Mouse (Mus musculus) heart, adult 2 months (tissue): Measurements from ENCODE around the gene Kcnmb2. TPM values are rescaled to one million over a fixed set of nuclear protein-coding genes. Genes with fewer than 3 reads are reported as not detected.

Source experiments
- DNase-seq, 2 experiments: peaks; one replicate each; pipeline ENCODE4 v3.0.0; 2021
- H3K27ac ChIP-seq: fragments of 200-600 bp; 2 replicates; pipeline ENCODE4 v1.8.1; 2022
- H3K27me3 ChIP-seq: fragments of 200-500 bp; 2 replicates; pipeline ENCODE4 v1.6.1; 2012; ENCODE audit warnings: mild to moderate bottlenecking, low read length, inconsistent platforms, mixed read lengths; ENCODE audit not compliant: control insufficient read depth, insufficient read depth
- H3K36me3 ChIP-seq: fragments of 200-500 bp; 2 replicates; pipeline ENCODE4 v1.6.1; 2012; ENCODE audit warnings: low read length, inconsistent platforms; ENCODE audit not compliant: control insufficient read depth, insufficient read depth
- H3K4me1 ChIP-seq: fragments of 200-500 bp; 2 replicates; pipeline ENCODE4 v1.6.1; 2011; ENCODE audit warnings: low read length; ENCODE audit not compliant: control insufficient read depth, insufficient read depth
- H3K4me3 ChIP-seq: fragments of 200-600 bp; 2 replicates; pipeline ENCODE4 v1.8.1; 2022
- H3K79me2 ChIP-seq: fragments of 200-500 bp; replicated peaks from 2 replicates; pipeline ENCODE4 v1.6.1; 2012; ENCODE audit warnings: mild to moderate bottlenecking, inconsistent platforms, low read length, moderate library complexity, mixed read lengths; ENCODE audit not compliant: control insufficient read depth, insufficient read depth
- H3K9ac ChIP-seq: fragments of 200-500 bp; 2 replicates; pipeline ENCODE4 v1.6.1; 2012; ENCODE audit warnings: low read depth, mild to moderate bottlenecking, control low read depth, inconsistent platforms, low read length, mixed read lengths
- CTCF ChIP-seq: fragments of 200-600 bp; IDR thresholded peaks from 2 replicates; pipeline ENCODE4 v1.8.1; 2022; ENCODE audit warnings: antibody characterized with exemption, mild to moderate bottlenecking, moderate library complexity
- EP300 ChIP-seq: fragments of 200-500 bp; IDR thresholded peaks from 2 replicates; pipeline ENCODE4 v1.6.1; 2011; ENCODE audit warnings: low read depth, low read length, control low read depth; ENCODE audit not compliant: insufficient read depth
- POLR2A ChIP-seq: fragments of 200-500 bp; IDR thresholded peaks from 2 replicates; pipeline ENCODE4 v1.6.1; 2011; ENCODE audit warnings: mild to moderate bottlenecking, low read depth, low read length, control low read depth; ENCODE audit not compliant: insufficient read depth
- WGBS: fragments of 180-500 bp; shearing (Covaris S2); methylation state at CpG from one replicate; pipeline ENCODE4 v1.1.7; 2018; 5-methylcytosine and 5-hydroxymethylcytosine counted together
- intact Hi-C: fragments of 180-260 bp; cut with DNase I; formaldehyde crosslinking; loops from one replicate; pipeline ENCODE4 v1.15.1; 2025
- long read RNA-seq: library from polyadenylated mRNA; stranded (forward); transcript quantifications from one replicate; pipeline ENCODE4 v2.0.0, GENCODE M21; 2021
- polyA plus RNA-seq: library from polyadenylated mRNA; depleted of rRNA; stranded (reverse); fragments of >200 nt; gene quantifications from 2 replicates; pipeline ENCODE4 v1.2.3, GENCODE M21; 2012; rRNA removed
- total RNA-seq, 2 experiments: library from RNA; stranded (reverse); gene quantifications; 2 replicates each; pipeline ENCODE4 v1.2.3; 2021

Kcnmb2 gene
- total RNA-seq: not detected
- polyA plus RNA-seq: 0.06 TPM in 1 of 2 replicates, not detected in the other
- long read RNA-seq: 0 reads

DNA sequence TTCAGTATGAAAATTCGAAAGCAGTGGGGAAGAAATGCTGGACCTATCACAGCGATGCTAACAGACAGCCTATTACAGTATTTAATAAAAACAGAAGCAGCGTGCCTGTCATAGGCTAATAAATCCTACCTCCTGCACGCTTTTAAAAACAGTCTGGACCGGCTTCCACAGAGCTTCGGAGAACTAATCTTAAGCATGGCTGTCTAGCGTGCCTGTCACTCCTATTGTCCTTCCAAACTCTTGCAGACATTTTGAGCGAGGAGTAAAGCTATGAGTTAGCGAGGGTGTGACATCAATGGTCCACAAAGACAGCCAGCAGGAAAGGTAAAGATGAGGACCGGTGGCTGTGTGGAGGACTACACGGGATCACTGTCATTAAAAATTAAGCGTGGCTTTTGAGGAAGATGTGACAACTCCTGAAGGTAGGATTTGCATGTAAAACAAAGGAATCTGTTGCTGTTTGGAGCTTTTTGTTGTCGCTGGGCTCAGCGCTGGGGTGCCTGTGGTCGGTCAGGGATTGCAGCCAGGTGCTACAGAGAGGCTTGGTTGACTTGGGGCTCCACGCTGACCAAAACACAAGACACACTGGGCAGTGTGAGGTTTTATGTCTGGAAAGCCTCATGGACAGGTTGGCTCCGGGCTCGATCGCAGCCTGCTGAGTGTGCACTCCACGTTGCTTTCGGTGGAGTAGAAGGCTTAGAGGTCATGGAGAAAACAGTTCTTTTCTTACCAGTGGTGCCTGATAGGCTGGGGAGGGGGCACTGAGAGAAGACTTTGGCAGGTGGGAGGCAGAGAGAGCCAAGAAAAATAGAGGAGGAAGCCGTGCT is at the start of gene Kcnmb2:
Gene Kcnmb2 (plus strand): TSS at position 4 of the 827 bp plus-strand sequence.
- Histone ChIP-seq H3K4me1 (no peaks in the 10 kb centered on the region; the same call in 1 of the 2 replicates), H3K27ac (no peak within 1 kb of the TSS), H3K9ac (no peak within 1 kb of the TSS), H3K36me3 (no peaks in the 10 kb centered on the region), H3K4me3 (no peak within 1 kb of the TSS), H3K79me2 (no peaks in the 10 kb centered on the region), H3K27me3 (0 out of 2 replicates have a peak, but pooled peaks cover 2% of the 10 kb centered on the region)
- DNase-seq: no peak
- TF ChIP-seq POLR2A (no peak), EP300 (no peak), CTCF (no peak)
- intact Hi-C loops: no loop called here
- 5% methylated on average over 22 of the region's 22 CpGs for WGBS

DNA sequence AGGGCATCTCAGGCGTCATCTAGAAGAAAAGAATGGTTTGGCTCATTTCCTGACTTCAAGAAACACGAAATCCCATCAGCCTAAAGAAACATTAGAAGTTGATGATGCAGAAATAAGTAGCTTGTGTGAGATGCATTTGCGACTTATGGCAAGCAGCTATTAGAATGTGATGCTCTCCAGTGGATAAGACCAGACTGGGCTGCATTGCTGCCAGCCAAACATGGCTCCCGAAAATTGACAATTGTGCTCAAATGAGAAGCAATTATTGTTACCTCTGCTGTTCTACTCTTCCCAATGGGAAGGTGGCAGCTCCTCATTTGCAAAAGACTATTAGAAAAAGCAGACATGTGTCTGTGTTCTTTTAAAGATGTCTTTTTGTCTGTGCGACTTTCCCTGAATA is 38.8 kb upstream of the Kcnmb2 start:
- Histone ChIP-seq H3K36me3 (no peaks in the 10 kb centered on the region), H3K27me3 (no peaks in the 10 kb centered on the region), H3K4me1 (no peaks in the 10 kb centered on the region), H3K79me2 (no peaks in the 10 kb centered on the region), H3K9ac (no peak overlapping the region), H3K27ac (no peak overlapping the region), H3K4me3 (no peak overlapping the region)
- no peak for DNase-seq
- TF ChIP-seq POLR2A: no peak
- no peak for TF ChIP-seq CTCF
- no peak for TF ChIP-seq EP300
- WGBS: 79% methylated on average over 5 of the region's 5 CpGs
- intact Hi-C loops: no loop called here

DNA sequence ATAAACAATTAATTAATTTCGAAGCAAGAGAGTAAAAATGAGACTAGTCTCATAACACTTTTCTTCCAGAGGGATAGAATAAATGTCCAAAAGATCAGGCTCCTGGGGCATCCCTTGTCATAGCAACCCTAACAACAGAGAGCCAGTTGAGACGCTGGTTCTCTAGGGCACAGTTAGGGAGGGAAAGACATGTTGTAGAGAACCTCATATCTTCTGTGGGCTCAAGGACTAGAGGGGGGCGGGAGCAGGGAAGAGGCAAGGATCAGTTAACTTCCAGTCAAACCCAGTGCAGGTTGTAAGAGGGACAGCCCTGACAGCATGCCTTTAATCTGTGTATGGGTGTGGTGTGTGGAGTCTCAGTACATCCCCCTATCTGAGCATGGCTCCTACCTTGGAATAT is 38.2 kb upstream of the Kcnmb2 start:
- Histone ChIP-seq H3K79me2 (no peaks in the 10 kb centered on the region), H3K4me1 (no peaks in the 10 kb centered on the region), H3K4me3 (no peak overlapping the region), H3K36me3 (no peaks in the 10 kb centered on the region), H3K27me3 (no peaks in the 10 kb centered on the region), H3K27ac (no peak overlapping the region), H3K9ac (no peak overlapping the region)
- TF ChIP-seq POLR2A: no peak
- TF ChIP-seq CTCF: no peak
- TF ChIP-seq EP300: no peak
- intact Hi-C loops: no loop called here
- no peak for DNase-seq
- WGBS: 66% methylated on average over 3 of the region's 3 CpGs

DNA sequence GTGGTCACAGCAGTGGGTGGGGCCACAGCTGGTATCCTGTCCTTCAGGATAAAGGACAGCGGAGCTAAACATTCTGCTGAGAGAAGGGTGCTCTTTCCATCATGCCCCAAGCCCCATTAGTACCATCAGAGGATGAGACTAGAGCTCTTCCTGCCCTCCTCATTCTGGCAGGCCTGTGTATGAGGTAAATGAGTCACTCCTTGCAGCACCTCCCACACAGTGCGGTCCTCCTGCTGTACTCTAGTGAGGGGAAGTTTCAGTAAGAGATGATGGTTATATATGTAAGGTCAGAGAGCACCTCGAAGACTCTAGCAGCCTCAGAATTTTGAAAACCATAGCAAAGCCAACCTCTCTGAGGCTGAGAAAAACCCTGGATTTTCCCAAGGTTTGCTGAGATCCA is 30.8 kb upstream of the Kcnmb2 start:
- TF ChIP-seq EP300: no peak
- TF ChIP-seq CTCF: no peak
- no peak for TF ChIP-seq POLR2A
- intact Hi-C loops: no loop called here

DNA sequence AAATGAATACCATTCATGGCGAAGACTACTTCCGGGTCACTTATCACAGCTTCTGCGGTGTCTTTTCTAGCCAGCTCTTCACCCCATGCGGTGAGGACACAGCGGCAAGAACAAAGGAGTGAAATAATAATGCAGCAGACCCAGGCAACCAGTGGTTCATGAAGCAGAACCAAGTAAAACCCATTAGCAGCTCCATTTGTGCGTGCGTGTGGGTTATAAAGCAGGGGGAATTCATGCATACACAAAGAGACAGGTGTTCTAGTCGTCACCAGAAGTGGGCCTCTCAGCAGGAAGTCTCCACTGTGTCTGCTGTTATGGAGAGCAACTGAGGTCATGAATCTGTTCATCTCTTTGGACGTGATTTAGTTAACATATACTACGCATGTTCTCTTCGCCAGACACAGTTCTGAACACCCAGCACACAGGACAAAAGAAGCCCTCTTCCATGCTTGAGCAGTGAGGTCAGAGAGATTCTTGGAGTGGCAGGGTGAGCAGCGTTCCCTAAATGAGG is 19.6 kb upstream of the Kcnmb2 start:
- Histone ChIP-seq H3K79me2 (no peaks in the 10 kb centered on the region), H3K4me1 (no peaks in the 10 kb centered on the region), H3K27me3 (no peaks in the 10 kb centered on the region), H3K36me3 (no peaks in the 10 kb centered on the region), H3K9ac (no peak overlapping the region), H3K27ac (no peak overlapping the region), H3K4me3 (no peak overlapping the region)
- no peak for DNase-seq
- intact Hi-C loops: no loop called here
- TF ChIP-seq EP300 (no peak), POLR2A (no peak), CTCF (no peak)
- 70% methylated on average over 12 of the region's 12 CpGs for WGBS

More for the DNA sequence above, 30.8 kb upstream of the Kcnmb2 start:
- Histone ChIP-seq H3K27ac (no peak overlapping the region), H3K36me3 (no peaks in the 10 kb centered on the region), H3K79me2 (no peaks in the 10 kb centered on the region), H3K9ac (no peak overlapping the region), H3K4me3 (no peak overlapping the region), H3K27me3 (no peaks in the 10 kb centered on the region), H3K4me1 (no peaks in the 10 kb centered on the region)
- no peak for DNase-seq
- 59% methylated on average over 3 of the region's 3 CpGs for WGBS

DNA sequence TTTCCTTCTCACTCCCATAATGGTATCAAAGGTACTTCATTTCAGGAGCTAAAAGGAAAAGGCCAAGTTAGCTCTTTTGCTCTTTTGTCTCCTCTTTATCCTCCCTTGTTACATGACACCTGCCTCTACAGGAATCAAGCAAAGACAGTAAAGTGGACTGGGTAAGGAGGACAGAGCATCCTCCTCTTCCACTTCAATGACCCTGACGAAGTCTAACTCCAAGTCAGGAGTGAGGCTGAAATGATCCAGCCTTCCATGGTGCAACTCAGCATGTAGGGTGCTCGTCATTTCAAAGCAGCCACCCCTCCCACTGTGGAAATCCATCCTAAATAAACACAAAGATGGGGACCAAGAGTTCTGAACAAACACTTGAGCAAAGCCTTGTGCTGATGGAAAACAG is 9.7 kb upstream of the Kcnmb2 start:
- Histone ChIP-seq H3K9ac (no peak overlapping the region), H3K36me3 (no peaks in the 10 kb centered on the region), H3K27ac (no peak overlapping the region), H3K79me2 (no peaks in the 10 kb centered on the region), H3K27me3 (no peaks in the 10 kb centered on the region), H3K4me1 (no peaks in the 10 kb centered on the region), H3K4me3 (no peak overlapping the region)
- no peak for DNase-seq
- WGBS: 50% methylated on average over 2 of the region's 2 CpGs
- intact Hi-C loops: no loop called here
- no peak for TF ChIP-seq EP300
- TF ChIP-seq CTCF: no peak
- TF ChIP-seq POLR2A: no peak
